Mouse (Mus musculus): ENCODE measurements around the gene Nol12.

Gene Nol12

GRCm38 (mm10) chr15:78986536-78987220 is 51.9 kb downstream of the Nol12 start:
- Histone ChIP-seq H3K4me3 (replicated peaks; ENCODE audit: low read length) (no peak overlapping the region), H3K9me3 (ENCODE audit: low read length) (no peaks in the 10 kb centered on the region), H3K4me1 (replicated peaks; ENCODE audit: low read depth, low read length) (peaks cover 74% of the 10 kb centered on the region), H3K36me3 (ENCODE audit: insufficient read depth, low read length) (peaks cover 48% of the 10 kb centered on the region), H3K27me3 (ENCODE audit: insufficient read depth, low read length) (no peaks in the 10 kb centered on the region)
- no peak for TF ChIP-seq NANOG (IDR thresholded peaks at IDR 0.05; ENCODE audit: borderline replicate concordance, low read length)

GRCm38 (mm10) chr15:78988499-78988971 is 53.8 kb downstream of the Nol12 start:
- Histone ChIP-seq H3K27me3 (ENCODE audit: insufficient read depth, low read length) (no peaks in the 10 kb centered on the region), H3K9me3 (ENCODE audit: low read length) (no peaks in the 10 kb centered on the region), H3K4me1 (replicated peaks; ENCODE audit: low read depth, low read length) (peaks cover 82% of the 10 kb centered on the region), H3K4me3 (replicated peaks; ENCODE audit: low read length) (no peak overlapping the region), H3K36me3 (ENCODE audit: insufficient read depth, low read length) (peaks cover 66% of the 10 kb centered on the region)
- TF ChIP-seq NANOG (IDR thresholded peaks at IDR 0.05; ENCODE audit: borderline replicate concordance, low read length) (no peak), POU5F1 (IDR thresholded peaks at IDR 0.05; ENCODE audit: borderline replicate concordance, low read length) (no peak), CTCF (conservative IDR thresholded peaks at IDR 0.05; ENCODE audit: low read length) (no peak)

- Histone ChIP-seq H3K4me1 (replicated peaks; ENCODE audit: low read depth, low read length) (peaks cover 80% of the 10 kb centered on the region), H3K4me3 (replicated peaks; ENCODE audit: low read length) (no peak overlapping the region), H3K36me3 (ENCODE audit: insufficient read depth, low read length) (peaks cover 74% of the 10 kb centered on the region), H3K27me3 (ENCODE audit: insufficient read depth, low read length) (no peaks in the 10 kb centered on the region), H3K9me3 (ENCODE audit: low read length) (no peaks in the 10 kb centered on the region)
- no peak for TF ChIP-seq NANOG (IDR thresholded peaks at IDR 0.05; ENCODE audit: borderline replicate concordance, low read length)
- TF ChIP-seq POU5F1 (IDR thresholded peaks at IDR 0.05; ENCODE audit: borderline replicate concordance, low read length), result no peak
- no peak for TF ChIP-seq CTCF (conservative IDR thresholded peaks at IDR 0.05; ENCODE audit: low read length)
Measured at GRCm38 (mm10) chr15:78989152-78990092, 54.7 kb downstream of the Nol12 start.

GRCm38 (mm10) chr15:78990093-78990463 is 55.3 kb downstream of the Nol12 start:
- H3K4me1 ChIP-seq (replicated peaks; ENCODE audit: low read depth, low read length), result peaks cover 73% of the 10 kb centered on the region
- no peaks in the 10 kb centered on the region for H3K9me3 ChIP-seq (ENCODE audit: low read length)
- no peak overlapping the region for H3K4me3 ChIP-seq (replicated peaks; ENCODE audit: low read length)
- no peaks in the 10 kb centered on the region for H3K27me3 ChIP-seq (ENCODE audit: insufficient read depth, low read length)
- no peak for TF ChIP-seq NANOG (IDR thresholded peaks at IDR 0.05; ENCODE audit: borderline replicate concordance, low read length)
- no peak for TF ChIP-seq CTCF (conservative IDR thresholded peaks at IDR 0.05; ENCODE audit: low read length)
- TF ChIP-seq POU5F1 (IDR thresholded peaks at IDR 0.05; ENCODE audit: borderline replicate concordance, low read length), result no peak
- peaks cover 81% of the 10 kb centered on the region for H3K36me3 ChIP-seq (ENCODE audit: insufficient read depth, low read length)

GRCm38 (mm10) chr15:78990970-78991525 is 56.3 kb downstream of the Nol12 start:
- H3K27me3 ChIP-seq (ENCODE audit: insufficient read depth, low read length), result no peaks in the 10 kb centered on the region
- TF ChIP-seq POU5F1 (IDR thresholded peaks at IDR 0.05; ENCODE audit: borderline replicate concordance, low read length) (no peak), CTCF (conservative IDR thresholded peaks at IDR 0.05; ENCODE audit: low read length) (no peak), NANOG (IDR thresholded peaks at IDR 0.05; ENCODE audit: borderline replicate concordance, low read length) (no peak)
- H3K4me3 ChIP-seq (replicated peaks; ENCODE audit: low read length), result peak overlapping the region; percentile 17; the same call in 1 of the 2 replicates
- peaks cover 88% of the 10 kb centered on the region for H3K36me3 ChIP-seq (ENCODE audit: insufficient read depth, low read length)
- peaks cover 67% of the 10 kb centered on the region for H3K4me1 ChIP-seq (replicated peaks; ENCODE audit: low read depth, low read length)
- no peaks in the 10 kb centered on the region for H3K9me3 ChIP-seq (ENCODE audit: low read length)

GRCm38 (mm10) chr15:78992235-78992634 is 57.5 kb downstream of the Nol12 start:
- Histone ChIP-seq H3K36me3 (ENCODE audit: insufficient read depth, low read length) (peaks cover 90% of the 10 kb centered on the region), H3K4me3 (replicated peaks; ENCODE audit: low read length) (peak overlapping the region; percentile 62), H3K4me1 (replicated peaks; ENCODE audit: low read depth, low read length) (peaks cover 55% of the 10 kb centered on the region), H3K27me3 (ENCODE audit: insufficient read depth, low read length) (no peaks in the 10 kb centered on the region), H3K9me3 (ENCODE audit: low read length) (no peaks in the 10 kb centered on the region)
- TF ChIP-seq POU5F1 (IDR thresholded peaks at IDR 0.05; ENCODE audit: borderline replicate concordance, low read length) (no peak), CTCF (conservative IDR thresholded peaks at IDR 0.05; ENCODE audit: low read length) (peak; percentile 58)

- TF ChIP-seq NANOG (IDR thresholded peaks at IDR 0.05; ENCODE audit: borderline replicate concordance, low read length) (no peak), POU5F1 (IDR thresholded peaks at IDR 0.05; ENCODE audit: borderline replicate concordance, low read length) (no peak), CTCF (conservative IDR thresholded peaks at IDR 0.05; ENCODE audit: low read length) (no peak)
- Histone ChIP-seq H3K27me3 (ENCODE audit: insufficient read depth, low read length) (no peaks in the 10 kb centered on the region), H3K36me3 (ENCODE audit: insufficient read depth, low read length) (peaks cover 87% of the 10 kb centered on the region), H3K9me3 (ENCODE audit: low read length) (no peaks in the 10 kb centered on the region), H3K4me3 (replicated peaks; ENCODE audit: low read length) (peak overlapping the region; percentile 62), H3K4me1 (replicated peaks; ENCODE audit: low read depth, low read length) (peaks cover 51% of the 10 kb centered on the region)
Measured at GRCm38 (mm10) chr15:78992925-78993324, 58.2 kb downstream of the Nol12 start.
